Comparison of ENCODE assay signal across 14 mouse cellular contexts in genomic region chr17:86798951-86799350, GRCm38 (mm10). TPM values are rescaled to one million over a fixed set of nuclear protein-coding genes. Genes with fewer than 3 reads are reported as not detected.
DNase-seq lines count a peak whose midpoint lies in the region; TF ChIP-seq lines count a peak whose summit lies in the region.
"Had no signal": no experiment of that assay in that cellular context is flagged by ENCODE, and none has a peak within 500 bp of the region (broad histone marks: within the 10 kb centered on the region; RNA-seq: fewer than 3 reads in every experiment).

No protein-coding gene starts in this region.

- no peaks in the 10 kb centered on the region for H3K27me3 ChIP-seq in heart, embryonic 10.5 days (ENCODE audit: insufficient read depth, poor library complexity, severe bottlenecking)
- H3K27me3 ChIP-seq in MEL (ENCODE audit: control insufficient read depth in 1 of 2, insufficient read depth in 2 of 2, low read length in 2 of 2) = peaks cover 0 to 5% of the 10 kb centered on the region in 2 experiments; a peak in 1 of 4 replicates
- H3K27me3 ChIP-seq: forebrain, embryonic 15.5 days; hindbrain, embryonic 15.5 days; limb, embryonic 15.5 days had no signal

- no peaks in the 10 kb centered on the region for H3K79me2 ChIP-seq in MEL (ENCODE audit: control insufficient read depth, insufficient read depth, low read length, poor library complexity)

- no peaks in the 10 kb centered on the region for H3K9me3 ChIP-seq in heart, embryonic 10.5 days
- H3K9me3 ChIP-seq in MEL (replicated peaks; ENCODE audit: insufficient read depth, low read length) = no peaks in the 10 kb centered on the region
- H3K9me3 ChIP-seq: forebrain, embryonic 15.5 days; hindbrain, embryonic 15.5 days; limb, embryonic 15.5 days had no signal

- DNase-seq in heart, embryonic 10.5 days (ENCODE audit: low spot score) = no peak
- DNase-seq in heart, postnatal 4 days = no peak
- no peak for DNase-seq in layer of hippocampus, adult 2 months (ENCODE audit: low spot score in 2 of 2)
- no peak for DNase-seq in layer of hippocampus, adult 9-11 months
- peak; percentile 17 for DNase-seq in MEL (ENCODE audit: low read depth, low spot score)
- DNase-seq in cerebellum, postnatal 10 days = no peak
- DNase-seq: cerebellum, postnatal 36 days; gastrocnemius, postnatal 14 days; kidney, adult 9 months; right cerebral cortex, postnatal 25 days had no signal

- TF ChIP-seq CTCF in layer of hippocampus, adult 2 months (conservative IDR thresholded peaks at IDR 0.05) = no peak
- TF ChIP-seq CTCF in MEL (IDR thresholded peaks at IDR 0.05 in 2 of 3, conservative IDR thresholded peaks at IDR 0.05 in 1 of 3; ENCODE audit: control insufficient read depth in 1 of 3, insufficient read depth in 1 of 3, low read depth in 2 of 3, low read length in 3 of 3, poor library complexity in 1 of 3, severe bottlenecking in 1 of 3) = no peak
- no peak for TF ChIP-seq CTCF in cortical plate, adult 2 months (IDR thresholded peaks at IDR 0.05; ENCODE audit: extremely low read depth, insufficient read depth, low read length)

- TF ChIP-seq POLR2A in MEL (IDR thresholded peaks at IDR 0.05; ENCODE audit: control insufficient read depth in 1 of 2, insufficient read depth in 1 of 2, low read depth in 1 of 2, low read length in 2 of 2, poor library complexity in 1 of 2) = no peak
- no peak for TF ChIP-seq POLR2A in cortical plate, adult 2 months (IDR thresholded peaks at IDR 0.05; ENCODE audit: extremely low read depth, insufficient read depth, low read length)

- 45% methylated on average over 11 of the region's 11 CpGs for WGBS in heart, embryonic 10.5 days

- no peaks in the 10 kb centered on the region for H3K36me3 ChIP-seq in heart, embryonic 10.5 days
- H3K36me3 ChIP-seq in MEL (ENCODE audit: control insufficient read depth in 1 of 2, insufficient read depth in 2 of 2, low read length in 2 of 2) = no peaks in the 10 kb centered on the region
- H3K36me3 ChIP-seq: forebrain, embryonic 15.5 days; hindbrain, embryonic 15.5 days; limb, embryonic 15.5 days had no signal

- peaks cover 35% of the 10 kb centered on the region for H3K4me1 ChIP-seq in heart, embryonic 10.5 days
- H3K4me1 ChIP-seq in MEL (ENCODE audit: control insufficient read depth in 1 of 2, insufficient read depth in 2 of 2, low read length in 2 of 2) = no peaks in the 10 kb centered on the region
- peaks cover 2% of the 10 kb centered on the region; the same call in 1 of the 2 replicates for H3K4me1 ChIP-seq in cortical plate, adult 2 months (ENCODE audit: control insufficient read depth, insufficient read depth, low read length)

- no peak for TF ChIP-seq EP300 in MEL (IDR thresholded peaks at IDR 0.05; ENCODE audit: low read depth in 1 of 2, low read length in 2 of 2)

- no peak for TF ChIP-seq RAD21 in MEL (IDR thresholded peaks at IDR 0.05; ENCODE audit: low read depth, low read length)

- no peak overlapping the region for H3K9ac ChIP-seq in MEL (ENCODE audit: control insufficient read depth, low read depth, low read length, poor library complexity, severe bottlenecking)
- H3K9ac ChIP-seq: forebrain, embryonic 15.5 days; hindbrain, embryonic 15.5 days; limb, embryonic 15.5 days had no signal

- H3K4me3 ChIP-seq in heart, embryonic 10.5 days = no peak overlapping the region
- no peak overlapping the region for H3K4me3 ChIP-seq in layer of hippocampus, adult 2 months
- no peak overlapping the region for H3K4me3 ChIP-seq in MEL (ENCODE audit: control insufficient read depth in 1 of 2, insufficient read depth in 1 of 2, low read depth in 2 of 2, low read length in 2 of 2)
- no peak overlapping the region for H3K4me3 ChIP-seq in cortical plate, adult 2 months (ENCODE audit: insufficient read depth, low read length)
- H3K4me3 ChIP-seq: forebrain, embryonic 15.5 days; hindbrain, embryonic 15.5 days; limb, embryonic 15.5 days had no signal

- H3K27ac ChIP-seq in heart, embryonic 10.5 days = peak overlapping the region; percentile 66; the same call in 1 of the 2 replicates
- H3K27ac ChIP-seq in layer of hippocampus, adult 2 months = peak overlapping the region; percentile 46; the same call in 1 of the 2 replicates
- H3K27ac ChIP-seq in MEL (ENCODE audit: control insufficient read depth, low read depth, low read length) = no peak overlapping the region
- peak overlapping the region; percentile 6; the same call in 1 of the 2 replicates for H3K27ac ChIP-seq in cortical plate, adult 2 months (ENCODE audit: insufficient read depth, low read length)
- H3K27ac ChIP-seq: forebrain, embryonic 15.5 days; hindbrain, embryonic 15.5 days; limb, embryonic 15.5 days had no signal

TF ChIP-seq in MEL, 35 proteins besides CTCF, POLR2A, EP300 and RAD21:
- TF ChIP-seq RCOR1 (IDR thresholded peaks at IDR 0.05; ENCODE audit: low read depth, low read length) (no peak), USF1 (IDR thresholded peaks at IDR 0.05; ENCODE audit: low read depth, low read length) (no peak), POLR2AphosphoS5 (IDR thresholded peaks at IDR 0.05; ENCODE audit: borderline replicate concordance, low read depth, low read length) (no peak), JUND (IDR thresholded peaks at IDR 0.05; ENCODE audit: low read depth, low read length) (no peak), ETS1 (IDR thresholded peaks at IDR 0.05; ENCODE audit: low read depth, low read length) (no peak), UBTF (IDR thresholded peaks at IDR 0.05; ENCODE audit: borderline replicate concordance, insufficient read depth, low read depth, low read length) (no peak), ZNF384 (IDR thresholded peaks at IDR 0.05; ENCODE audit: low read depth, low read length) (no peak), MAZ (IDR thresholded peaks at IDR 0.05; ENCODE audit: low read depth, low read length) (no peak), TCF12 (IDR thresholded peaks at IDR 0.05; ENCODE audit: low read depth, low read length) (no peak), MEF2A (IDR thresholded peaks at IDR 0.05; ENCODE audit: extremely low read depth, insufficient replicate concordance, low read depth, low read length, poor library complexity, severe bottlenecking) (no peak), SMC3 (IDR thresholded peaks at IDR 0.05; ENCODE audit: low read depth, low read length) (no peak), BHLHE40 (IDR thresholded peaks at IDR 0.05; ENCODE audit: borderline replicate concordance, low read depth, low read length) (no peak), TAL1 (IDR thresholded peaks at IDR 0.05; ENCODE audit: low read length) (no peak), NRF1 (IDR thresholded peaks at IDR 0.05; ENCODE audit: insufficient read depth, low read depth, low read length, poor library complexity, severe bottlenecking) (no peak), NELFE (IDR thresholded peaks at IDR 0.05; ENCODE audit: low read depth, low read length) (no peak), MXI1 (IDR thresholded peaks at IDR 0.05; ENCODE audit: low read depth, low read length) (no peak), MYC (IDR thresholded peaks at IDR 0.05; ENCODE audit: low read depth, low read length) (no peak), CHD2 (IDR thresholded peaks at IDR 0.05; ENCODE audit: low read length) (no peak)

RNA-seq across cellular contexts. Expression of gene Epas1, which starts 45.5 kb away (rescaled TPM):
- polyA plus RNA-seq in heart, embryonic 10.5 days (2016; fragmentation: Nextera tagmentation; extraction: Ambion mirVana) = 5.8 and 6.0 TPM in 2 replicates
- 100 to 1,000 TPM; 112 to 123 TPM for total RNA-seq in heart, postnatal 4 days (2021)
- total RNA-seq in layer of hippocampus, adult 2 months (2021) = 10 to 100 TPM; 98.7 to 99.2 TPM
- not detected in 2 replicates for total RNA-seq in MEL (2012; rRNA removed)
- polyA plus RNA-seq in MEL (2012; ENCODE audit: insufficient read depth in 1 of 2, insufficient read length in 2 of 2, low read depth in 1 of 2, low replicate concordance in 2 of 2, missing spikeins in 1 of 2) = not detected
- 70.1 and 76.0 TPM in 2 replicates for polyA plus RNA-seq in cortical plate, adult 2 months (2012; rRNA removed)

Comparison
In these comparisons a context has a peak if more than half of its experiments do, and no peak if none do; other contexts are left out.
1. RNA of gene Epas1, which starts 45.5 kb away (total RNA-seq): 112 to 123 TPM in heart, postnatal 4 days and 98.7 to 99.2 TPM in layer of hippocampus, adult 2 months; not detected in MEL; every median in the first group is over 10 times any median in the second.